Mouse (Mus musculus) kidney, embryonic 14.5 days (tissue): ENCODE data around the gene Fam162a. TPM values are rescaled to one million over a fixed set of nuclear protein-coding genes. Genes with fewer than 3 reads are reported as not detected.
"Not testable (repeated sequence)": the region's sequence is repeated elsewhere in the genome, so short reads cannot be mapped to it uniquely, and the experiment has no call there.

Experiments used
- ATAC-seq: fragments of 200-750 bp; cut with Nextera tagmentation; 2 replicates; pipeline ENCODE4 v1.8.0; 2017; ENCODE audit warnings: moderate number of reproducible peaks, mild to moderate bottlenecking, moderate TSS enrichment, moderate library complexity; ENCODE audit not compliant: low FRiP score, low TSS enrichment
- H3K27ac ChIP-seq: fragments of 300-500 bp; sonication (generic); 2 replicates; pipeline ENCODE4 v1.5.1; 2014; ENCODE audit warnings: low read depth, mild to moderate bottlenecking, low read length, moderate library complexity, mixed read lengths
- H3K27me3 ChIP-seq: fragments of 300-500 bp; sonication (generic); 2 replicates; pipeline ENCODE4 v1.6.1; 2014; ENCODE audit warnings: mild to moderate bottlenecking, low read length; ENCODE audit not compliant: control insufficient read depth, insufficient read depth
- H3K36me3 ChIP-seq: fragments of 300-500 bp; sonication (generic); 2 replicates; pipeline ENCODE4 v1.6.1; 2014; ENCODE audit warnings: low read length, mixed read lengths; ENCODE audit not compliant: control insufficient read depth, insufficient read depth
- H3K4me1 ChIP-seq: fragments of 300-500 bp; sonication (generic); 2 replicates; pipeline ENCODE4 v1.6.1; 2014; ENCODE audit warnings: low read length, mixed read lengths; ENCODE audit not compliant: control insufficient read depth, insufficient read depth
- H3K4me2 ChIP-seq: fragments of 300-500 bp; sonication (generic); replicated peaks from 2 replicates; pipeline ENCODE4 v1.6.1; 2014; ENCODE audit warnings: low read depth, mild to moderate bottlenecking, low read length
- H3K4me3 ChIP-seq: fragments of 300-500 bp; sonication (generic); 2 replicates; pipeline ENCODE4 v1.5.1; 2014; ENCODE audit warnings: mild to moderate bottlenecking, low read length
- H3K9ac ChIP-seq: fragments of 300-500 bp; sonication (generic); 2 replicates; pipeline ENCODE4 v1.6.1; 2014; ENCODE audit warnings: low read depth, mild to moderate bottlenecking, low read length, moderate library complexity
- H3K9me3 ChIP-seq: fragments of 300-500 bp; sonication (generic); 2 replicates; pipeline ENCODE4 v1.6.1; 2016; ENCODE audit warnings: low read length; ENCODE audit not compliant: control insufficient read depth
- WGBS: fragments of 180-500 bp; shearing (Covaris S2); extraction: QIAGEN DNeasy Blood & Tissue Kit; methylation state at CpG from one replicate; pipeline ENCODE4 v1.1.7; 2014; 5-methylcytosine and 5-hydroxymethylcytosine counted together
- polyA plus RNA-seq: library from polyadenylated mRNA; unstranded; fragments of >200 nt; fragmentation: Nextera tagmentation; extraction: Ambion mirVana; gene quantifications from 2 replicates; pipeline ENCODE4 v1.2.1, GENCODE M21; 2014

Gene Fam162a
- polyA plus RNA-seq, 1 experiment from 2014 or later, result 283 TPM

GRCm38 (mm10) chr16:35998852-35999251 lies 72.5 kb downstream of the Fam162a start:
- not testable (repeated sequence) for H3K27ac ChIP-seq, H3K9ac ChIP-seq, ATAC-seq, H3K4me3 ChIP-seq, H3K4me2 ChIP-seq, H3K27me3 ChIP-seq, H3K9me3 ChIP-seq, H3K4me1 ChIP-seq
- 94% methylated on average over 4 of the region's 4 CpGs for WGBS
- H3K36me3 ChIP-seq, result peaks cover 16% of the 10 kb centered on the region

Other genes with a start within 250 kb of the Fam162a start
- 0.36 and 0.81 TPM in 2 replicates for gene Parp14, start 200.1 kb downstream of the Fam162a start, polyA plus RNA-seq
- 1.8 and 3.2 TPM in 2 replicates for gene Parp9, start 133.1 kb downstream of the Fam162a start, polyA plus RNA-seq
- 1.7 and 3.2 TPM in 2 replicates for gene Dtx3l, start 132.4 kb downstream of the Fam162a start, polyA plus RNA-seq
- 25.1 and 44.6 TPM in 2 replicates for gene Kpna1, start 92.8 kb downstream of the Fam162a start, polyA plus RNA-seq
- gene Wdr5b, start 30.4 kb downstream of the Fam162a start, polyA plus RNA-seq, result 8.6 and 9.6 TPM in 2 replicates
- 99.3 and 115 TPM in 2 replicates for gene Ccdc58, start 91 bp upstream of the Fam162a start, polyA plus RNA-seq
- 0.13 TPM in 1 of 2 replicates, not detected in the other for gene Csta1, start 59.6 kb upstream of the Fam162a start, polyA plus RNA-seq
- not detected in 2 replicates for gene Stfa2l1, start 85.2 kb upstream of the Fam162a start, polyA plus RNA-seq
- not detected in 2 replicates for gene Gm5483, start 112.6 kb upstream of the Fam162a start, polyA plus RNA-seq
- gene Gm5416, start 138.8 kb upstream of the Fam162a start, polyA plus RNA-seq, result not detected in 2 replicates
- gene 2010005H15Rik, start 149.9 kb upstream of the Fam162a start, polyA plus RNA-seq, result not detected in 2 replicates
- 0.91 and 1.5 TPM in 2 replicates for gene Stfa1, start 205.4 kb upstream of the Fam162a start, polyA plus RNA-seq